Mouse (Mus musculus) ES-Bruce4 (cell line): ENCODE measurements at regions not wholly inside any gene's neighbourhood (a gene's known extent, or its start where the extent isn't known, plus 50 kb on each side); places are given as distances from the start of the nearest gene placed in this dataset.

ENCODE experiments used
- CTCF ChIP-seq: IDR thresholded peaks from one replicate; pipeline ENCODE4 v1.8.1; 2011; ENCODE audit warnings: low read depth, low read length
- EP300 ChIP-seq: IDR thresholded peaks from 2 replicates; pipeline ENCODE4 v1.6.1; 2011; ENCODE audit warnings: low read depth, low read length; ENCODE audit not compliant: insufficient read depth
- POLR2A ChIP-seq: IDR thresholded peaks from one replicate; pipeline ENCODE4 v1.8.1; 2011; ENCODE audit warnings: low read length; ENCODE audit not compliant: insufficient read depth

- TF ChIP-seq POLR2A (no peak), CTCF (no peak), EP300 (no peak)
Observed at GRCm38 (mm10) chr2:160247286-160247685, 86.7 kb downstream of the Gm826 start.
